Mouse (Mus musculus) erythroblast, embryonic 14.5 days (primary cell): Measurements from ENCODE around the gene Tspan18. TPM values are rescaled to one million over a fixed set of nuclear protein-coding genes. Genes with fewer than 3 reads are reported as not detected.

ENCODE experiments used
- H3K27me3 ChIP-seq: 2 replicates; pipeline ENCODE4 v1.6.1; 2012; ENCODE audit warnings: inconsistent platforms; ENCODE audit not compliant: control insufficient read depth
- H3K36me3 ChIP-seq: 2 replicates; pipeline ENCODE4 v1.6.1; 2012; ENCODE audit warnings: mild to moderate bottlenecking, inconsistent platforms; ENCODE audit not compliant: control insufficient read depth
- H3K4me1 ChIP-seq: 2 replicates; pipeline ENCODE4 v1.6.1; 2012; ENCODE audit warnings: inconsistent platforms; ENCODE audit not compliant: control insufficient read depth
- H3K4me3 ChIP-seq: replicated peaks from 2 replicates; pipeline ENCODE3; 2012; ENCODE audit warnings: moderate library complexity, mild to moderate bottlenecking, inconsistent platforms
- H3K9me3 ChIP-seq: 2 replicates; pipeline ENCODE4 v1.6.1; 2012; ENCODE audit warnings: low read length, inconsistent platforms, mixed read lengths; ENCODE audit not compliant: control insufficient read depth
- GATA1 ChIP-seq: IDR thresholded peaks from 2 replicates; pipeline ENCODE4 v1.6.1; 2012; ENCODE audit warnings: low read length, inconsistent platforms, mixed read lengths
- TAL1 ChIP-seq: IDR thresholded peaks from 3 replicates; pipeline ENCODE4 v1.6.1; 2012; ENCODE audit warnings: low read length, inconsistent platforms, mixed read lengths
- polyA plus RNA-seq: library from polyadenylated mRNA; stranded (reverse); fragments of >175 nt; gene quantifications from 2 replicates; pipeline ENCODE4 v1.2.3, GENCODE M21; 2012

Gene Tspan18
- polyA plus RNA-seq, 1 experiment = 0.50 TPM

- peaks cover 76% of the 10 kb centered on the region for H3K4me1 ChIP-seq
- H3K27me3 ChIP-seq = no peaks in the 10 kb centered on the region
- TF ChIP-seq TAL1 = no peak
- TF ChIP-seq GATA1 = no peak
- H3K4me3 ChIP-seq = no peak overlapping the region
- peaks cover 2% of the 10 kb centered on the region; the same call in 1 of the 2 replicates for H3K9me3 ChIP-seq
- peaks cover 47% of the 10 kb centered on the region for H3K36me3 ChIP-seq
These were observed 17.0 kb upstream of the Tspan18 start for GRCm38 (mm10) chr2:93351352-93351751.

DNA sequence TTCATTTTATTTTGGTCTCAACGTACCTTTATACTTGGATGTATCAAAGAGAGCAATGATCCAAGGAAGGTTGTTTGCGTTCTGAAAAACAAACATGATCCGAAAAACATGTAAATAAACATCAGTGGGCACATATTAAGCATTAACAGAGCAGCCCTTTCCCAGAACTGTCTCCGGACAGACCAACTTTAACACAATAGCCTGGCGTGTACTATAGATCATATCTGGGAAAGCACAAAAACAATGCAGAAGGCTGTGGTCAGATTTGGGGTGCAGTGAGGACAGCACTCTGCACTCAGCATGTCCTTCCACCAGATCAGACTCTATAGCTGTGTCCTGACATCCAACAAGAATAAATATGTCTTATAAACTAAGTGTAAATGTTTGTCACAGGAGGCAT, 12.7 kb upstream of the Tspan18 start:
- Histone ChIP-seq H3K9me3 (no peaks in the 10 kb centered on the region), H3K4me3 (no peak overlapping the region), H3K27me3 (no peaks in the 10 kb centered on the region), H3K4me1 (peaks cover 45% of the 10 kb centered on the region), H3K36me3 (peaks cover 39% of the 10 kb centered on the region)
- TF ChIP-seq GATA1 = no peak

- H3K9me3 ChIP-seq = no peaks in the 10 kb centered on the region
- H3K4me1 ChIP-seq = peaks cover 41% of the 10 kb centered on the region
- H3K36me3 ChIP-seq = peaks cover 35% of the 10 kb centered on the region
- TF ChIP-seq GATA1 (no peak), TAL1 (no peak)
- no peak overlapping the region for H3K4me3 ChIP-seq
- no peaks in the 10 kb centered on the region for H3K27me3 ChIP-seq
These were observed 12.3 kb upstream of the Tspan18 start for GRCm38 (mm10) chr2:93346609-93347008.

DNA sequence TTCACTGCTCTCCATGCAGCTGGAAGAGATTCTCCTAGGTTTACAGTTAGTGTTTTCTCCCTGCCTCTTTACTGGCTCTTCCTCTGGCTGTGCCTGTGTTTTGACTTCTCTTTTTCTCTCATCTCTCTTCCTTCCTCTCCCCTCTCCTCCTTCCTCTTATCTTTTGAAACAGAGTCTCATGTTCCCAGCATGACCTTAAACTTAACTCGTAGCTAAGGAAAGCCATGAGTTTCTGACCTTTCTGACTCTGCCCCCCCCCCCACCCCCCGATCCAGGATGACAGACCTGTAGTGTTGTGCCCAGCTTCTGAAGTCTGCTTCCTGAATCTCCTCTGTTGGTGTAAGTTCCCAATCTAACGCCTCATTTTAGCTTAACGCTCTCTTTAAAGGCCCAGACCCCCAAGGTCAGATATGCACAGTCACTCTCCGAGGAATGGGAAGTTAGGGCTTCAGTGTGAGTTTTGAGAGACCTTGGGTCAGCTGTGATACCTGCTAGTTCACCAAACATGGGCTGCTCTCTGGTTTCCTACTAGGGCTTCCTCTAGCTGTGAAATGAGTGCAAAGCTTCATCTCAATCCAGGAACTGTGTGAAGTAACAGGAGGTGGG, 11.5 kb upstream of the Tspan18 start:
- Histone ChIP-seq H3K4me3 (no peak overlapping the region), H3K9me3 (no peaks in the 10 kb centered on the region), H3K4me1 (peaks cover 32% of the 10 kb centered on the region), H3K36me3 (peaks cover 28% of the 10 kb centered on the region), H3K27me3 (no peaks in the 10 kb centered on the region)
- TF ChIP-seq GATA1 = no peak

- Histone ChIP-seq H3K4me3 (no peak overlapping the region), H3K36me3 (peaks cover 2% of the 10 kb centered on the region; the same call in 1 of the 2 replicates), H3K4me1 (peaks cover 8% of the 10 kb centered on the region), H3K9me3 (peaks cover 2% of the 10 kb centered on the region; the same call in 1 of the 2 replicates), H3K27me3 (peaks cover 32% of the 10 kb centered on the region)
- TF ChIP-seq TAL1 = no peak
- TF ChIP-seq GATA1 = no peak
These were observed 5.2 kb upstream of the Tspan18 start for GRCm38 (mm10) chr2:93339373-93340106.

- H3K27me3 ChIP-seq = peaks cover 65% of the 10 kb centered on the region
- no peaks in the 10 kb centered on the region for H3K36me3 ChIP-seq
- no peak for TF ChIP-seq GATA1
- TF ChIP-seq TAL1 = no peak
- peaks cover 22% of the 10 kb centered on the region for H3K4me1 ChIP-seq
- no peak overlapping the region for H3K4me3 ChIP-seq
- H3K9me3 ChIP-seq = peaks cover 2% of the 10 kb centered on the region; the same call in 1 of the 2 replicates
These were observed 1.7 kb upstream of the Tspan18 start for GRCm38 (mm10) chr2:93335996-93336395.

DNA sequence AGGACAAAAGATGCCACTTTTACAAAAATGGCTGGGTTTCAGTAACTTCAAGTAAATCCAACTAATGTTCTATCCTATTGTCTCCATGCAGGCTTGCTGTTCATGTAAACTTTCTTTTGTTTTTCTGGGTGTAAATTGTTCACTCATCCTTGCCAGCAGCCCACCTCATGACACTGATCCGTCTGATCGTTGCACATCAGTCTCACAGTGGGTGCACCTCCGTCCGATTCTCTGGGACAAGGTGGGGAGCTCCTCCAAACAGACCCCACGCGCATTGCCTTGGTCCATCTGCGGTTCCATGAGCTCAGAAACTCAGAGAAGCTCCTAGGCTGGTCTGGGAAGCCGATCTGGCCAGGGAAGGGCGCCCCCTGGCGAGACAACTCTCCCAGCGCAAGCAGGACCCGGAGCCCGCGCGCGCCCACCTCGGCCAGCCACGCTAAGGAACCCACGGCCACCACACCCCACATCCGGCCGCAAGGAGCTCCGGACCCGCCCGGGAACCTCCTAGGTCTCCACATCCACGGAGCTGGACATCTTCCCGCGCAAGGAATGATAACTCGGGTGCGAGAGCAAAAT, 976 bp downstream of the Tspan18 start:
- TF ChIP-seq TAL1 (no peak), GATA1 (no peak)
- peaks cover 2% of the 10 kb centered on the region; the same call in 1 of the 2 replicates for H3K9me3 ChIP-seq
- peaks cover 22% of the 10 kb centered on the region for H3K4me1 ChIP-seq
- peaks cover 65% of the 10 kb centered on the region for H3K27me3 ChIP-seq
- H3K4me3 ChIP-seq = peak overlapping the region; percentile 69
- H3K36me3 ChIP-seq = no peaks in the 10 kb centered on the region

DNA sequence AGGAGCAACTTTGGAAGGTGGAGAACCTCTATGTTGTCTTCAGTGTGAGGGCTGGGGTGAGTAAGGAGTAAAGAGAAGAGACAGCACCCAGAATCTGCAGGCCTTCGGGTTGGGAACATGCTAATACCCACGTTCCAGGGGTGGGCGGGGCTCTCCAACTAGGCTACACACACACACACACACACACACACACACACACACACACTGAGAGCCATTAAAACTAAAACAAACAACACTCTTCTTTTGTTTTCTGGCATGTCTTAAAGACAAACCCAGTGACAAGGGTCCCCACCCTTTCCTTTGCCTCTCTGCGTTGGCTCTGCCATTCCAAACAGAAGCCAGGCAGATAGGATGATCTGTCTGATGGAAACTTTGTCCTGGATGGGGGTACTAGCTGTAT, 2.0 kb downstream of the Tspan18 start:
- no peak overlapping the region for H3K4me3 ChIP-seq
- H3K9me3 ChIP-seq = peaks cover 2% of the 10 kb centered on the region; the same call in 1 of the 2 replicates
- H3K36me3 ChIP-seq = no peaks in the 10 kb centered on the region
- peaks cover 22% of the 10 kb centered on the region for H3K4me1 ChIP-seq
- TF ChIP-seq GATA1 (no peak), TAL1 (no peak)
- H3K27me3 ChIP-seq = peaks cover 61% of the 10 kb centered on the region

DNA sequence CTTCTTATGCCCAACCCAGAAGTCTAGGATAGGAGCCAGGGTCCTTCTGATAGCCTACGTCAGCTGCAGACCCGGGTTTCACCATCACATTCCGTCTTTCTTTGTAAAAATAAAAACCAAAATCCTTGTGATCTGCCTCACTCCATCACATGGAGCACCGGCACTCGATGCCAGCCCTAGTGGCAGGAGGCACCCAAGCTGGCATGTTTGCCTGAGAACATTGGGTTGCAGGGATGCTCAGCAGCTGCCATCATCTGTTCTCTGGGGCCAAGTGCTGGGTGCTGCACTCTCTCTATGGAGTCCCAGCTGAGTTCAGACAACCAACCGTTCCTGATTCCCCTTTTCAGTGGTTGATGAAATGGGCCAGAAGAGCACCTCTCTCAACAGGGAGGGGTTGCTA, 3.2 kb downstream of the Tspan18 start:
- TF ChIP-seq TAL1 = no peak
- no peak for TF ChIP-seq GATA1
- peaks cover 53% of the 10 kb centered on the region for H3K27me3 ChIP-seq
- no peaks in the 10 kb centered on the region for H3K9me3 ChIP-seq
- H3K4me3 ChIP-seq = no peak overlapping the region
- peaks cover 22% of the 10 kb centered on the region for H3K4me1 ChIP-seq
- no peaks in the 10 kb centered on the region for H3K36me3 ChIP-seq
